Comparison of ENCODE assay signal across 21 mouse cellular contexts in genomic region chr5:99183637-99184036, GRCm38 (mm10).
"Had no signal": no experiment of that assay in that cellular context is flagged by ENCODE, and none has a peak within 500 bp of the region (broad histone marks: within the 10 kb centered on the region; RNA-seq: fewer than 3 reads in every experiment).

No protein-coding gene starts in this region.

- H3K4me3 ChIP-seq: layer of hippocampus, adult 2 months; left cerebral cortex, adult 2 months; limb, embryonic 12.5 days; limb, embryonic 15.5 days; midbrain, embryonic 10.5 days; midbrain, embryonic 13.5 days; myocyte; neural tube, embryonic 13.5 days; stomach, embryonic 15.5 days had no signal

- H3K4me1 ChIP-seq: limb, embryonic 15.5 days; midbrain, embryonic 10.5 days; midbrain, embryonic 13.5 days; neural tube, embryonic 13.5 days; stomach, embryonic 15.5 days had no signal

- H3K36me3 ChIP-seq: limb, embryonic 12.5 days; limb, embryonic 15.5 days; midbrain, embryonic 10.5 days; midbrain, embryonic 13.5 days; neural tube, embryonic 13.5 days; stomach, embryonic 15.5 days had no signal

- H3K9me3 ChIP-seq: limb, embryonic 15.5 days; midbrain, embryonic 13.5 days; stomach, embryonic 15.5 days had no signal

- H3K27ac ChIP-seq: layer of hippocampus, adult 2 months; left cerebral cortex, adult 2 months; limb, embryonic 12.5 days; limb, embryonic 15.5 days; liver, embryonic 14.5 days; macrophage; midbrain, embryonic 10.5 days; midbrain, embryonic 13.5 days; neural tube, embryonic 13.5 days; stomach, embryonic 15.5 days had no signal

- H3K27me3 ChIP-seq: limb, embryonic 12.5 days; limb, embryonic 15.5 days; midbrain, embryonic 13.5 days; neural tube, embryonic 13.5 days; stomach, embryonic 15.5 days had no signal

- DNase-seq: kidney, adult 18-20 months; kidney, adult 9 months; kidney, postnatal 10 days; layer of hippocampus, adult 9-11 months; left cerebral cortex, postnatal 4 days; liver, postnatal 0 days; lung, embryonic 14.5 days; right cerebral cortex, postnatal 25 days; spleen, adult 18-20 months; thymus, postnatal 25 days had no signal
